Mouse (Mus musculus): ENCODE data around the gene Fabp2.

- TF ChIP-seq CTCF (IDR thresholded peaks at IDR 0.05; ENCODE audit: low read depth, low read length) = no peak
- TF ChIP-seq POLR2A (IDR thresholded peaks at IDR 0.05; ENCODE audit: insufficient read depth, low read length) = no peak
Observed at GRCm38 (mm10) chr3:122943387-122943890, 48.6 kb downstream of the Fabp2 start.
